In the genomic region with DNA sequence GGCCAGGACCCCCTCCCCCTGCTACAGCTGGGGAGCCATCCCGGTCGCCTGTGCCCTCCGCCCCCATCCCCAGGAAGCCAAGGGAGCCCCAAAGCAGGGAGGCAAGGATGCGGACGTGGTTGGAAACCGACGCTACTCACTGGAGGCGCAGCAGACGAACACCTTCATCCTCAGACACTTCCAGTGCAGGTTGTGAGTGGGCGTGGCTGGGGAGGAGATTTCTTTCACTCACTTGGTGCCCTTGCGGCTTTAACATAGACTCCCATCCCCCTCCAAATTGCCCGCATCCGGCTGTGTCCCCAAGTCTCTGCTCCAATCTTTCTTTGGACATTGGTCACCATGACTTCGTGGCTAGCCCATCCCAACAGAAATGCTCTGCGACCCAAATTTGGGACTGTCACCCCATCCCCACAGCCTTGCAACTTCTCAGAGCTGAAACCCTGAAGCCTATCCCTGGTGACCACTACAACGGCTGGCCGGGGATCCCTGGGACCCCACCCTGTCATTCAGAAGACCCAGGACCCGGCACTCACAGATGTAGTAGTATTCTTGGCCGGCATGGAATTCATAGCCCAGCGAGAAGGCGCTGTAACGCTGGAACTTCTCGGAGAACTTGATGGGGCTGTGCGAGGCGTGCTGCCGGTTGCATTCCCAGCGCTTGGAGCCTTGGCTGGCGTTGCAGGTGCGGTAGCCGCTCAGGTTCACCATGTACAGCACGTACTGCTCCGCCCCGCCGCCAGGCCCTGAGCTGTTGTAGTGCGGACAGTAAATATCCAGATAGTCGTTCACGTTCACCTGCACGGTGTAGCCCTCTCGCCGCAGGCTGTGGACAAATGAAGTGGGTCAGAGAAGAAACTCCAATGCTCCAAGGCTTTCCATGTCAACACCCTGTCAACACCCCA, we compare ENCODE assay signal across 8 mouse cellular contexts. TPM values are rescaled to one million over a fixed set of nuclear protein-coding genes. Genes with fewer than 3 reads are reported as not detected.
DNase-seq lines count a peak whose midpoint lies in the region; ATAC-seq and TF ChIP-seq lines count a peak whose summit lies in the region.

No protein-coding gene starts in this region.

- peaks cover 33% of the 10 kb centered on the region for H3K27me3 ChIP-seq in intestine, postnatal 0 days (replicated peaks; ENCODE audit: control insufficient read depth, insufficient read depth, low read length)
- H3K27me3 ChIP-seq in myocyte (ENCODE audit: control insufficient read depth, insufficient read depth, insufficient read length) = peaks cover 23% of the 10 kb centered on the region

- peak; percentile 12; the same call in 1 of the 2 replicates for ATAC-seq in intestine, postnatal 0 days

- no peaks in the 10 kb centered on the region for H3K9me3 ChIP-seq in intestine, postnatal 0 days (ENCODE audit: control insufficient read depth)

- intact Hi-C loops in gastrocnemius, postnatal 36 days (cut with DNase I) = loop anchor here (2.0 to 5.0 kb wide), 2 partner anchors 39 to 171 kb away; no protein-coding TSS in a partner anchor

- peaks cover 17% of the 10 kb centered on the region; the same call in 1 of the 2 replicates for H3K4me1 ChIP-seq in intestine, postnatal 0 days (replicated peaks; ENCODE audit: control insufficient read depth, insufficient read depth, low read length)

- no peaks in the 10 kb centered on the region for H3K36me3 ChIP-seq in intestine, postnatal 0 days (ENCODE audit: control insufficient read depth, insufficient read depth)
- no peaks in the 10 kb centered on the region for H3K36me3 ChIP-seq in myocyte (ENCODE audit: control insufficient read depth, insufficient read depth)

- peak overlapping the region; percentile 13 for H3K4me3 ChIP-seq in intestine, postnatal 0 days (ENCODE audit: low read depth, low read length)
- no peak overlapping the region for H3K4me3 ChIP-seq in myocyte

- H3ac ChIP-seq in myocyte (ENCODE audit: control insufficient read depth, insufficient read length) = no peak overlapping the region

- TF ChIP-seq CTCF in intestine, postnatal 0 days (IDR thresholded peaks at IDR 0.05; ENCODE audit: low read depth) = no peak

- WGBS in intestine, postnatal 0 days = 11% methylated on average over 40 of the region's 40 CpGs

- H3K4me2 ChIP-seq in intestine, postnatal 0 days (replicated peaks; ENCODE audit: low read depth) = peak overlapping the region; percentile 68
- H3K4me2 ChIP-seq in myocyte (ENCODE audit: low read depth) = peak overlapping the region; percentile 74

- TF ChIP-seq POLR2A in myocyte (IDR thresholded peaks at IDR 0.05; ENCODE audit: insufficient read length, low read depth) = no peak

- H3K79me2 ChIP-seq in myocyte (ENCODE audit: control insufficient read depth, insufficient read depth) = no peaks in the 10 kb centered on the region

- H3K27ac ChIP-seq in intestine, postnatal 0 days (ENCODE audit: low read depth, low read length) = no peak overlapping the region

- peak; percentile 36 for DNase-seq in cerebellum, adult 9-11 months
- no peak for DNase-seq in cerebellum, adult 11 months
- DNase-seq in thymus, postnatal 0 days (ENCODE audit: low spot score) = peak; percentile 37
- no peak for DNase-seq in thymus, postnatal 10 days (ENCODE audit: low spot score in 2 of 2)
- no peak for DNase-seq in spleen, postnatal 14 days (ENCODE audit: low spot score in 2 of 2)
- no peak for DNase-seq in gastrocnemius, postnatal 36 days

- no peak overlapping the region for H3K9ac ChIP-seq in intestine, postnatal 0 days (ENCODE audit: low read depth, low read length)

TF ChIP-seq in myocyte, 11 proteins besides CTCF, POLR2A, EP300 and RAD21:
- TF ChIP-seq TCF3 (IDR thresholded peaks at IDR 0.05; ENCODE audit: insufficient read length, low read depth) (no peak), MYOD1 (IDR thresholded peaks at IDR 0.05; ENCODE audit: control insufficient read depth in 1 of 3, insufficient read length in 2 of 3, low read depth in 2 of 3) (no peak), REST (IDR thresholded peaks at IDR 0.05; ENCODE audit: insufficient read depth, insufficient read length) (no peak), POLR2AphosphoS2 (IDR thresholded peaks at IDR 0.05; ENCODE audit: insufficient read length, low read depth) (no peak), USF1 (IDR thresholded peaks at IDR 0.05; ENCODE audit: low read depth) (no peak), MYOG (IDR thresholded peaks at IDR 0.05; ENCODE audit: control insufficient read depth in 1 of 3, insufficient read depth in 1 of 3, insufficient read length in 2 of 3, low read depth in 2 of 3) (no peak), TCF12 (IDR thresholded peaks at IDR 0.05; ENCODE audit: insufficient read depth, poor library complexity, severe bottlenecking) (no peak), MAX (IDR thresholded peaks at IDR 0.05; ENCODE audit: low read depth) (no peak)

RNA-seq across cellular contexts. Expression of gene Efna3, which starts 6.6 kb away (rescaled TPM):
- 0.82 and 1.0 TPM in 2 replicates for polyA plus RNA-seq in thymus, postnatal 0 days (2015; fragmentation: Nextera tagmentation; extraction: Ambion mirVana)
- 1.4 and 1.6 TPM in 2 replicates for polyA plus RNA-seq in intestine, postnatal 0 days (2015; fragmentation: Nextera tagmentation; extraction: Ambion mirVana)
- polyA plus RNA-seq in myocyte (2012; fragmentation: generic; extraction: Trizol) = 1.8 TPM
- not detected for total RNA-seq in gastrocnemius, postnatal 36 days (2021)

RNA-seq across cellular contexts. Expression of gene Efna4, which starts 21.6 kb away (rescaled TPM):
- 5.3 and 6.0 TPM in 2 replicates for polyA plus RNA-seq in thymus, postnatal 0 days (2015; fragmentation: Nextera tagmentation; extraction: Ambion mirVana)
- polyA plus RNA-seq in intestine, postnatal 0 days (2015; fragmentation: Nextera tagmentation; extraction: Ambion mirVana) = 5.1 and 5.3 TPM in 2 replicates
- polyA plus RNA-seq in myocyte (2012; fragmentation: generic; extraction: Trizol) = 5.4 TPM
- under 1 TPM in 1 of 2 experiments, not detected in 1; 0.15 TPM for total RNA-seq in gastrocnemius, postnatal 36 days (2021)

RNA-seq across cellular contexts. Expression of gene Adam15, which starts 33.6 kb away (rescaled TPM):
- 17.4 and 18.1 TPM in 2 replicates for polyA plus RNA-seq in thymus, postnatal 0 days (2015; fragmentation: Nextera tagmentation; extraction: Ambion mirVana)
- polyA plus RNA-seq in intestine, postnatal 0 days (2015; fragmentation: Nextera tagmentation; extraction: Ambion mirVana) = 33.9 and 37.0 TPM in 2 replicates
- polyA plus RNA-seq in myocyte (2012; fragmentation: generic; extraction: Trizol) = 78.4 TPM
- 10 to 100 TPM; 15.8 to 23.2 TPM for total RNA-seq in gastrocnemius, postnatal 36 days (2021)

RNA-seq across cellular contexts. Expression of gene Efna1, which starts 35.2 kb away (rescaled TPM):
- polyA plus RNA-seq in thymus, postnatal 0 days (2015; fragmentation: Nextera tagmentation; extraction: Ambion mirVana) = 12.4 and 13.2 TPM in 2 replicates
- polyA plus RNA-seq in intestine, postnatal 0 days (2015; fragmentation: Nextera tagmentation; extraction: Ambion mirVana) = 50.7 and 69.8 TPM in 2 replicates
- polyA plus RNA-seq in myocyte (2012; fragmentation: generic; extraction: Trizol) = 8.2 TPM
- total RNA-seq in gastrocnemius, postnatal 36 days (2021) = 10 to 100 TPM; 10.1 to 11.5 TPM

RNA-seq across cellular contexts. Expression of gene Dcst2, which starts 45.6 kb away (rescaled TPM):
- not detected in 2 replicates for polyA plus RNA-seq in thymus, postnatal 0 days (2015; fragmentation: Nextera tagmentation; extraction: Ambion mirVana)
- polyA plus RNA-seq in intestine, postnatal 0 days (2015; fragmentation: Nextera tagmentation; extraction: Ambion mirVana) = 10.0 and 11.5 TPM in 2 replicates
- 0.01 TPM for polyA plus RNA-seq in myocyte (2012; fragmentation: generic; extraction: Trizol)
- not detected for total RNA-seq in gastrocnemius, postnatal 36 days (2021)

Comparison
In these comparisons a context has a peak if more than half of its experiments do, and no peak if none do; other contexts are left out.
1. DNase-seq: peak in cerebellum, adult 9-11 months (single experiment) and thymus, postnatal 0 days (single experiment); none in cerebellum, adult 11 months (single experiment), thymus, postnatal 10 days (0 of 2), spleen, postnatal 14 days (0 of 2) and gastrocnemius, postnatal 36 days (0 of 2).